Mouse (Mus musculus) hindbrain, embryonic 12.5 days (tissue): ENCODE measurements around the gene Npepps. TPM values are rescaled to one million over a fixed set of nuclear protein-coding genes. Genes with fewer than 3 reads are reported as not detected.
"Not testable (repeated sequence)": the region's sequence is repeated elsewhere in the genome, so short reads cannot be mapped to it uniquely, and the experiment has no call there.

ENCODE experiments used
- ATAC-seq: fragments of 200-750 bp; cut with Nextera tagmentation; 2 replicates; pipeline ENCODE4 v1.8.0; 2017; ENCODE audit warnings: moderate TSS enrichment; ENCODE audit not compliant: low FRiP score
- H3K27ac ChIP-seq: fragments of 300-500 bp; sonication (generic); 2 replicates; pipeline ENCODE4 v1.5.1; 2016; ENCODE audit warnings: mild to moderate bottlenecking
- H3K27me3 ChIP-seq: fragments of 300-500 bp; sonication (generic); 2 replicates; pipeline ENCODE4 v1.6.1; 2016; ENCODE audit warnings: mild to moderate bottlenecking
- H3K36me3 ChIP-seq: fragments of 300-500 bp; sonication (generic); 2 replicates; pipeline ENCODE4 v1.6.1; 2016; ENCODE audit warnings: mild to moderate bottlenecking
- H3K4me1 ChIP-seq: fragments of 300-500 bp; sonication (generic); 2 replicates; pipeline ENCODE4 v1.6.1; 2016
- H3K4me2 ChIP-seq: fragments of 300-500 bp; sonication (generic); replicated peaks from 2 replicates; pipeline ENCODE4 v1.6.1; 2016; ENCODE audit warnings: mild to moderate bottlenecking
- H3K4me3 ChIP-seq: fragments of 300-500 bp; sonication (generic); 2 replicates; pipeline ENCODE4 v1.5.1; 2016; ENCODE audit warnings: mild to moderate bottlenecking
- H3K9ac ChIP-seq: fragments of 300-500 bp; sonication (generic); 2 replicates; pipeline ENCODE4 v1.6.1; 2016; ENCODE audit warnings: mild to moderate bottlenecking, moderate library complexity
- H3K9me3 ChIP-seq: fragments of 300-500 bp; sonication (generic); replicated peaks from 2 replicates; pipeline ENCODE4 v1.6.1; 2016; ENCODE audit warnings: mild to moderate bottlenecking
- WGBS: fragments of 180-500 bp; shearing (Covaris S2); methylation state at CpG from one replicate; pipeline ENCODE4 v1.1.7; 2016; 5-methylcytosine and 5-hydroxymethylcytosine counted together
- polyA plus RNA-seq: library from polyadenylated mRNA; unstranded; fragments of >200 nt; fragmentation: Nextera tagmentation; extraction: Ambion mirVana; gene quantifications from 2 replicates; pipeline ENCODE4 v1.2.1, GENCODE M21; 2016

Gene Npepps
- polyA plus RNA-seq, 1 experiment from 2014 or later, result 119 TPM

- ATAC-seq, result no peak
Observed at GRCm38 (mm10) chr11:97287643-97288042, 7.2 kb upstream of the Npepps start.

GRCm38 (mm10) chr11:97286973-97287372 lies 6.5 kb upstream of the Npepps start:
- no peak overlapping the region for H3K4me3 ChIP-seq
- no peak for ATAC-seq
- H3K27ac ChIP-seq, result no peak overlapping the region
- peaks cover 7% of the 10 kb centered on the region; the same call in 1 of the 2 replicates for H3K4me1 ChIP-seq
- no peak overlapping the region for H3K4me2 ChIP-seq
- no peak overlapping the region for H3K9ac ChIP-seq
- H3K9me3 ChIP-seq, result no peaks in the 10 kb centered on the region
- 63% methylated on average over 6 of the region's 6 CpGs for WGBS
- H3K27me3 ChIP-seq, result no peaks in the 10 kb centered on the region
- no peaks in the 10 kb centered on the region for H3K36me3 ChIP-seq

More at GRCm38 (mm10) chr11:97287643-97288042, 7.2 kb upstream of the Npepps start:
- H3K9me3 ChIP-seq, result no peaks in the 10 kb centered on the region
- no peak overlapping the region for H3K9ac ChIP-seq
- peaks cover 7% of the 10 kb centered on the region; the same call in 1 of the 2 replicates for H3K4me1 ChIP-seq
- no peak overlapping the region for H3K4me2 ChIP-seq
- no peak overlapping the region for H3K4me3 ChIP-seq
- no peaks in the 10 kb centered on the region for H3K27me3 ChIP-seq
- no peaks in the 10 kb centered on the region for H3K36me3 ChIP-seq
- H3K27ac ChIP-seq, result no peak overlapping the region

GRCm38 (mm10) chr11:97285852-97286775 lies 5.7 kb upstream of the Npepps start:
- H3K4me1 ChIP-seq, result peaks cover 7% of the 10 kb centered on the region; the same call in 1 of the 2 replicates
- 82% methylated on average over 9 of the region's 9 CpGs for WGBS
- H3K4me3 ChIP-seq, result no peak overlapping the region
- H3K4me2 ChIP-seq, result no peak overlapping the region
- no peaks in the 10 kb centered on the region for H3K9me3 ChIP-seq
- no peaks in the 10 kb centered on the region for H3K36me3 ChIP-seq
- H3K27me3 ChIP-seq, result no peaks in the 10 kb centered on the region
- H3K9ac ChIP-seq, result no peak overlapping the region
- no peak overlapping the region for H3K27ac ChIP-seq
- ATAC-seq, result no peak

- H3K4me3 ChIP-seq, result no peak overlapping the region
- H3K9me3 ChIP-seq, result no peaks in the 10 kb centered on the region
- H3K27ac ChIP-seq, result no peak overlapping the region
- 76% methylated on average over 4 of the region's 4 CpGs for whole genome bisulfite sequencing
- no peak overlapping the region for H3K9ac ChIP-seq
- H3K4me2 ChIP-seq, result no peak overlapping the region
- no peaks in the 10 kb centered on the region for H3K27me3 ChIP-seq
- no peaks in the 10 kb centered on the region for H3K36me3 ChIP-seq
- ATAC-seq, result no peak
- H3K4me1 ChIP-seq, result peaks cover 4% of the 10 kb centered on the region; the same call in 1 of the 2 replicates
Observed at GRCm38 (mm10) chr11:97284854-97285253, 4.4 kb upstream of the Npepps start.

GRCm38 (mm10) chr11:97282179-97282578 lies 1.7 kb upstream of the Npepps start:
- 86% methylated on average over 6 of the region's 6 CpGs for WGBS
- Histone ChIP-seq H3K9me3 (no peaks in the 10 kb centered on the region), H3K9ac (no peak overlapping the region), H3K36me3 (no peaks in the 10 kb centered on the region), H3K27me3 (no peaks in the 10 kb centered on the region), H3K4me1 (peaks cover 15% of the 10 kb centered on the region), H3K4me3 (no peak overlapping the region), H3K4me2 (no peak overlapping the region), H3K27ac (no peak overlapping the region)
- ATAC-seq, result no peak

- peak; percentile 88 for ATAC-seq
- WGBS, result under 1% methylated on average over 41 of the region's 64 CpGs
- no peaks in the 10 kb centered on the region for H3K27me3 ChIP-seq
Observed at GRCm38 (mm10) chr11:97279405-97280215, 828 bp downstream of the Npepps start.

GRCm38 (mm10) chr11:97279040-97279404 lies 1.4 kb downstream of the Npepps start:
- peak overlapping the region; percentile 91 for H3K9ac ChIP-seq
- H3K27me3 ChIP-seq, result no peaks in the 10 kb centered on the region
- H3K4me3 ChIP-seq, result peak overlapping the region; percentile 98
- H3K4me2 ChIP-seq, result peak overlapping the region; percentile 62
- no peaks in the 10 kb centered on the region for H3K9me3 ChIP-seq
- H3K27ac ChIP-seq, result peak overlapping the region; percentile 95
- H3K36me3 ChIP-seq, result no peaks in the 10 kb centered on the region
- 25% methylated on average over 11 of the region's 11 CpGs for WGBS
- peaks cover 18% of the 10 kb centered on the region for H3K4me1 ChIP-seq
- ATAC-seq, result peak; percentile 30; the same call in 1 of the 2 replicates

More at GRCm38 (mm10) chr11:97279405-97280215, 828 bp downstream of the Npepps start:
- Histone ChIP-seq H3K36me3 (no peaks in the 10 kb centered on the region), H3K27ac (peak overlapping the region; percentile 95), H3K4me2 (peak overlapping the region; percentile 62), H3K9me3 (no peaks in the 10 kb centered on the region), H3K4me3 (peak overlapping the region; percentile 98), H3K4me1 (peaks cover 18% of the 10 kb centered on the region), H3K9ac (peak overlapping the region; percentile 91)

GRCm38 (mm10) chr11:97278456-97278855 lies 2.0 kb downstream of the Npepps start:
- no peaks in the 10 kb centered on the region for H3K36me3 ChIP-seq
- peak overlapping the region; percentile 62 for H3K4me2 ChIP-seq
- 86% methylated on average over 6 of the region's 6 CpGs for WGBS
- H3K27me3 ChIP-seq, result no peaks in the 10 kb centered on the region
- H3K9me3 ChIP-seq, result no peaks in the 10 kb centered on the region
- peak overlapping the region; percentile 91; the same call in 1 of the 2 replicates for H3K9ac ChIP-seq
- peak overlapping the region; percentile 98 for H3K4me3 ChIP-seq
- no peak overlapping the region for H3K27ac ChIP-seq
- peaks cover 18% of the 10 kb centered on the region for H3K4me1 ChIP-seq
- ATAC-seq, result no peak

- Histone ChIP-seq H3K9me3 (no peaks in the 10 kb centered on the region), H3K4me1 (peaks cover 18% of the 10 kb centered on the region), H3K4me2 (no peak overlapping the region), H3K27me3 (no peaks in the 10 kb centered on the region), H3K4me3 (no peak overlapping the region), H3K9ac (no peak overlapping the region), H3K36me3 (no peaks in the 10 kb centered on the region), H3K27ac (no peak overlapping the region)
- 92% methylated on average over 5 of the region's 5 CpGs for WGBS
- no peak for ATAC-seq
Observed at GRCm38 (mm10) chr11:97277166-97277565, 3.3 kb downstream of the Npepps start.

- Histone ChIP-seq H3K4me3 (no peak overlapping the region), H3K4me2 (no peak overlapping the region), H3K4me1 (peaks cover 18% of the 10 kb centered on the region), H3K36me3 (no peaks in the 10 kb centered on the region), H3K27ac (no peak overlapping the region), H3K27me3 (no peaks in the 10 kb centered on the region), H3K9ac (no peak overlapping the region), H3K9me3 (no peaks in the 10 kb centered on the region)
- 47% methylated on average over 1 of the region's 1 CpGs for WGBS
- ATAC-seq, result no peak
Observed at GRCm38 (mm10) chr11:97276019-97276418, 4.4 kb downstream of the Npepps start.

- no peak for ATAC-seq
- peaks cover 18% of the 10 kb centered on the region for H3K4me1 ChIP-seq
- 89% methylated on average over 2 of the region's 2 CpGs for WGBS
- no peak overlapping the region for H3K9ac ChIP-seq
- H3K27ac ChIP-seq, result no peak overlapping the region
- no peaks in the 10 kb centered on the region for H3K36me3 ChIP-seq
- H3K9me3 ChIP-seq, result no peaks in the 10 kb centered on the region
- H3K4me2 ChIP-seq, result no peak overlapping the region
- H3K4me3 ChIP-seq, result no peak overlapping the region
- H3K27me3 ChIP-seq, result no peaks in the 10 kb centered on the region
Observed at GRCm38 (mm10) chr11:97275349-97275748, 5.1 kb downstream of the Npepps start.

GRCm38 (mm10) chr11:97274947-97275346 lies 5.5 kb downstream of the Npepps start:
- H3K9ac ChIP-seq, H3K36me3 ChIP-seq, H3K4me3 ChIP-seq, H3K27me3 ChIP-seq, H3K27ac ChIP-seq, ATAC-seq, H3K4me2 ChIP-seq, H3K9me3 ChIP-seq: not testable (repeated sequence)
- 98% methylated on average over 6 of the region's 6 CpGs for WGBS
- H3K4me1 ChIP-seq, result peaks cover 18% of the 10 kb centered on the region
